Mouse (Mus musculus): ENCODE data around the gene Ppme1. TPM values are rescaled to one million over a fixed set of nuclear protein-coding genes. Genes with fewer than 3 reads are reported as not detected.

The Ppme1 gene
- total RNA-seq, 1 experiment, result 31.4 TPM

- no peak overlapping the region; the same call in 1 of the 2 replicates for H3K27ac ChIP-seq (ENCODE audit: insufficient read depth, low read depth, low read length, poor library complexity, severe bottlenecking)
- no peaks in the 10 kb centered on the region for H3K4me1 ChIP-seq (ENCODE audit: control insufficient read depth in 2 of 2, insufficient read depth in 2 of 2, low read length in 2 of 2, poor library complexity in 1 of 2)
- H3K9me3 ChIP-seq (ENCODE audit: control insufficient read depth, insufficient read depth, low read depth, low read length), result no peaks in the 10 kb centered on the region
- no peak for DNase-seq (ENCODE audit: low read depth, low spot score)
- peak overlapping the region; percentile 84 to 98 for H3K4me3 ChIP-seq (ENCODE audit: insufficient read depth in 1 of 2, low read depth in 1 of 2, low read length in 2 of 2, poor library complexity in 1 of 2, severe bottlenecking in 1 of 2)
- H3K9ac ChIP-seq (ENCODE audit: insufficient read depth, low read depth, low read length, poor library complexity, severe bottlenecking), result peak overlapping the region; percentile 86
- peaks cover 4% of the 10 kb centered on the region for H3K36me3 ChIP-seq (ENCODE audit: control insufficient read depth, insufficient read depth, low read length, poor library complexity, severe bottlenecking)
- TF ChIP-seq ZC3H11A (IDR thresholded peaks at IDR 0.05; ENCODE audit: borderline replicate concordance, low read depth, low read length) (no peak), CHD2 (IDR thresholded peaks at IDR 0.05; ENCODE audit: low read depth, low read length) (no peak), HCFC1 (IDR thresholded peaks at IDR 0.05; ENCODE audit: borderline replicate concordance, insufficient read depth, low read length) (no peak), MAFK (IDR thresholded peaks at IDR 0.05; ENCODE audit: insufficient read depth, low read depth, low read length) (no peak), ZNF384 (IDR thresholded peaks at IDR 0.05; ENCODE audit: low read depth, low read length) (no peak)
- in situ Hi-C loops (cut with MboI; ENCODE audit: low sequenced_read_pairs in 2 of 2, unreplicated experiment in 2 of 2), result no loop called here
Observed at GRCm38 (mm10) chr7:100372452-100372980, 409 bp upstream of the Ppme1 start.

- no peak for DNase-seq (ENCODE audit: low read depth, low spot score)
- in situ Hi-C loops (cut with MboI; ENCODE audit: low sequenced_read_pairs in 2 of 2, unreplicated experiment in 2 of 2), result no loop called here
- no peak for TF ChIP-seq ZNF384 (IDR thresholded peaks at IDR 0.05; ENCODE audit: low read depth, low read length)
- TF ChIP-seq ZC3H11A (IDR thresholded peaks at IDR 0.05; ENCODE audit: borderline replicate concordance, low read depth, low read length), result no peak
- no peak for TF ChIP-seq HCFC1 (IDR thresholded peaks at IDR 0.05; ENCODE audit: borderline replicate concordance, insufficient read depth, low read length)
- TF ChIP-seq MAFK (IDR thresholded peaks at IDR 0.05; ENCODE audit: insufficient read depth, low read depth, low read length), result no peak
- TF ChIP-seq CHD2 (IDR thresholded peaks at IDR 0.05; ENCODE audit: low read depth, low read length), result no peak
Observed at GRCm38 (mm10) chr7:100364888-100365287, 7.2 kb downstream of the Ppme1 start.

DNA sequence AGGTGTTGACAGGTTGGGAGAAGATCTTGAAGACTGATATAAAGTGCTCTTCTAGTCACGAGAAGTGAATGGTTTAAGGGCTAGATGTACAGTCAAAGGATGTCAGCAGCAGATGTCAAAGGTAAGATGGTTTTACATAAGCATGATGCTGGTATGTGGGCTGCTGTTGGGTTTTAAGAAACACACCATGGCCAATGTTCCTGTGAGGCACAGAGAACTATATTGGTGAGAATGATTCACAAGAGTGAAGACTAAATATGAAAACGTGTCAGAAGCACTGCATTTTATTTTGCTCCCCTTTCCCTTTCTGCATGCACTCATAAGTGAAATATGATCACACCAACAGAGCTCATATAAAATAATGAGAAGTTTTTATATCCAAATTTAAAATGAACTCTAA lies 8.9 kb downstream of the Ppme1 start:
- H3K4me1 ChIP-seq (ENCODE audit: control insufficient read depth in 2 of 2, insufficient read depth in 2 of 2, low read length in 2 of 2, poor library complexity in 1 of 2), result 0 out of 4 replicates have a peak, but pooled peaks cover 0 to 2% of the 10 kb centered on the region in 2 experiments
- no peak overlapping the region for H3K27ac ChIP-seq (ENCODE audit: insufficient read depth, low read depth, low read length, poor library complexity, severe bottlenecking)
- H3K36me3 ChIP-seq (ENCODE audit: control insufficient read depth, insufficient read depth, low read length, poor library complexity, severe bottlenecking), result no peaks in the 10 kb centered on the region
- H3K9ac ChIP-seq (ENCODE audit: insufficient read depth, low read depth, low read length, poor library complexity, severe bottlenecking), result no peak overlapping the region
- no peak for DNase-seq (ENCODE audit: low read depth, low spot score)
- H3K4me3 ChIP-seq (ENCODE audit: insufficient read depth in 1 of 2, low read depth in 1 of 2, low read length in 2 of 2, poor library complexity in 1 of 2, severe bottlenecking in 1 of 2), result no peak overlapping the region
- no peaks in the 10 kb centered on the region for H3K9me3 ChIP-seq (ENCODE audit: control insufficient read depth, insufficient read depth, low read depth, low read length)
- TF ChIP-seq ZNF384 (IDR thresholded peaks at IDR 0.05; ENCODE audit: low read depth, low read length), result no peak
- TF ChIP-seq ZC3H11A (IDR thresholded peaks at IDR 0.05; ENCODE audit: borderline replicate concordance, low read depth, low read length), result no peak
- TF ChIP-seq MAFK (IDR thresholded peaks at IDR 0.05; ENCODE audit: insufficient read depth, low read depth, low read length), result no peak
- no peak for TF ChIP-seq HCFC1 (IDR thresholded peaks at IDR 0.05; ENCODE audit: borderline replicate concordance, insufficient read depth, low read length)
- no peak for TF ChIP-seq CHD2 (IDR thresholded peaks at IDR 0.05; ENCODE audit: low read depth, low read length)
- in situ Hi-C loops (cut with MboI; ENCODE audit: low sequenced_read_pairs in 2 of 2, unreplicated experiment in 2 of 2), result no loop called here

More at GRCm38 (mm10) chr7:100364888-100365287, 7.2 kb downstream of the Ppme1 start:
- Histone ChIP-seq H3K4me3 (ENCODE audit: insufficient read depth in 1 of 2, low read depth in 1 of 2, low read length in 2 of 2, poor library complexity in 1 of 2, severe bottlenecking in 1 of 2) (no peak overlapping the region), H3K9me3 (ENCODE audit: control insufficient read depth, insufficient read depth, low read depth, low read length) (no peaks in the 10 kb centered on the region), H3K27ac (ENCODE audit: insufficient read depth, low read depth, low read length, poor library complexity, severe bottlenecking) (no peak overlapping the region), H3K9ac (ENCODE audit: insufficient read depth, low read depth, low read length, poor library complexity, severe bottlenecking) (no peak overlapping the region), H3K4me1 (ENCODE audit: control insufficient read depth in 2 of 2, insufficient read depth in 2 of 2, low read length in 2 of 2, poor library complexity in 1 of 2) (0 out of 4 replicates have a peak, but pooled peaks cover 0 to 2% of the 10 kb centered on the region in 2 experiments), H3K36me3 (ENCODE audit: control insufficient read depth, insufficient read depth, low read length, poor library complexity, severe bottlenecking) (no peaks in the 10 kb centered on the region)

GRCm38 (mm10) chr7:100357856-100358255 lies 14.3 kb downstream of the Ppme1 start:
- Histone ChIP-seq H3K9ac (ENCODE audit: insufficient read depth, low read depth, low read length, poor library complexity, severe bottlenecking) (no peak overlapping the region), H3K9me3 (ENCODE audit: control insufficient read depth, insufficient read depth, low read depth, low read length) (no peaks in the 10 kb centered on the region), H3K36me3 (ENCODE audit: control insufficient read depth, insufficient read depth, low read length, poor library complexity, severe bottlenecking) (no peaks in the 10 kb centered on the region), H3K4me3 (ENCODE audit: insufficient read depth in 1 of 2, low read depth in 1 of 2, low read length in 2 of 2, poor library complexity in 1 of 2, severe bottlenecking in 1 of 2) (no peak overlapping the region), H3K4me1 (ENCODE audit: control insufficient read depth in 2 of 2, insufficient read depth in 2 of 2, low read length in 2 of 2, poor library complexity in 1 of 2) (no peaks in the 10 kb centered on the region), H3K27ac (ENCODE audit: insufficient read depth, low read depth, low read length, poor library complexity, severe bottlenecking) (no peak overlapping the region)
- no peak for DNase-seq (ENCODE audit: low read depth, low spot score)
- in situ Hi-C loops (cut with MboI; ENCODE audit: low sequenced_read_pairs in 2 of 2, unreplicated experiment in 2 of 2), result no loop called here
- no peak for TF ChIP-seq CHD2 (IDR thresholded peaks at IDR 0.05; ENCODE audit: low read depth, low read length)
- TF ChIP-seq ZC3H11A (IDR thresholded peaks at IDR 0.05; ENCODE audit: borderline replicate concordance, low read depth, low read length), result no peak
- TF ChIP-seq ZNF384 (IDR thresholded peaks at IDR 0.05; ENCODE audit: low read depth, low read length), result no peak
- no peak for TF ChIP-seq HCFC1 (IDR thresholded peaks at IDR 0.05; ENCODE audit: borderline replicate concordance, insufficient read depth, low read length)
- no peak for TF ChIP-seq MAFK (IDR thresholded peaks at IDR 0.05; ENCODE audit: insufficient read depth, low read depth, low read length)
